Mouse (Mus musculus) midbrain, embryonic 12.5 days (tissue): ENCODE data around the gene Slc40a1. TPM values are rescaled to one million over a fixed set of nuclear protein-coding genes. Genes with fewer than 3 reads are reported as not detected.

Experiments used
- ATAC-seq: fragments of 200-750 bp; cut with Nextera tagmentation; 2 replicates; pipeline ENCODE4 v1.8.0; 2017; ENCODE audit warnings: low read depth, moderate TSS enrichment, moderate library complexity; ENCODE audit not compliant: low FRiP score
- H3K27ac ChIP-seq: fragments of 300-500 bp; sonication (generic); replicated peaks from 2 replicates; pipeline ENCODE4 v1.5.1; 2016; ENCODE audit warnings: mild to moderate bottlenecking
- H3K27me3 ChIP-seq: fragments of 300-500 bp; sonication (generic); 2 replicates; pipeline ENCODE4 v1.6.1; 2016; ENCODE audit warnings: mild to moderate bottlenecking
- H3K36me3 ChIP-seq: fragments of 300-500 bp; sonication (generic); 2 replicates; pipeline ENCODE4 v1.6.1; 2016
- H3K4me1 ChIP-seq: fragments of 300-500 bp; sonication (generic); 2 replicates; pipeline ENCODE4 v1.6.1; 2016
- H3K4me2 ChIP-seq: fragments of 300-500 bp; sonication (generic); replicated peaks from 2 replicates; pipeline ENCODE4 v1.6.1; 2016; ENCODE audit warnings: mild to moderate bottlenecking, moderate library complexity
- H3K4me3 ChIP-seq: fragments of 300-500 bp; sonication (generic); 2 replicates; pipeline ENCODE4 v1.5.1; 2016; ENCODE audit warnings: mild to moderate bottlenecking
- H3K9ac ChIP-seq: fragments of 300-500 bp; sonication (generic); replicated peaks from 2 replicates; pipeline ENCODE4 v1.6.1; 2016; ENCODE audit warnings: mild to moderate bottlenecking, moderate library complexity
- H3K9me3 ChIP-seq: fragments of 300-500 bp; sonication (generic); 2 replicates; pipeline ENCODE4 v1.6.1; 2016; ENCODE audit warnings: mild to moderate bottlenecking
- WGBS: fragments of 180-500 bp; shearing (Covaris S2); methylation state at CpG from one replicate; pipeline ENCODE4 v1.1.7; 2016; 5-methylcytosine and 5-hydroxymethylcytosine counted together
- polyA plus RNA-seq: library from polyadenylated mRNA; unstranded; fragments of >200 nt; fragmentation: Nextera tagmentation; extraction: Ambion mirVana; gene quantifications from 2 replicates; pipeline ENCODE4 v1.2.1, GENCODE M21; 2016

Gene Slc40a1
- polyA plus RNA-seq, 1 experiment from 2014 or later: 27.7 TPM

- H3K36me3 ChIP-seq: no peaks in the 10 kb centered on the region
- H3K4me3 ChIP-seq: no peak overlapping the region
- no peak overlapping the region for H3K4me2 ChIP-seq
- ATAC-seq: no peak
- 90% methylated on average over 4 of the region's 4 CpGs for WGBS
- no peaks in the 10 kb centered on the region for H3K4me1 ChIP-seq
- no peak overlapping the region for H3K27ac ChIP-seq
- no peaks in the 10 kb centered on the region for H3K9me3 ChIP-seq
- no peaks in the 10 kb centered on the region for H3K27me3 ChIP-seq
- no peak overlapping the region for H3K9ac ChIP-seq
Observed at GRCm38 (mm10) chr1:45917136-45917803, 9.1 kb downstream of the Slc40a1 start.

DNA sequence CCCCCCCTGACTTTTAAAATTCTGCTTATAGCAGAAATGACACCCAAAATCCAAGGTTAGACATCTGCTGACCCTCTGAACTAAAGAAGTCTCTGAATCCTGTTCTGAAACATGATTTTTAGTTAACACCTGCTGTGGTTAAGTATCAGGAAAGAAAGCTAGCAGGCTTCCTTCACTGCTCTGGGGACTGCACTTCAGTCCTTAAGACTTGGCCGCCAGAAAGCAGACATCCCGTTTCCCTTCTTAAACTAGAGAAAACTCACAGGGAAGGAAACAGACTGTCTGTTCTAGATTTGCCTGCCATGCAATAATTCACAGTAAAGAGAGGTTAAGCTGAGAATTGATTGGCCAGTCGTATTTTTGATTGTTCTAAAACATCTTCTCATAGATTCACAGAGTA is 10.1 kb downstream of the Slc40a1 start:
- WGBS: 76% methylated on average over 3 of the region's 3 CpGs

GRCm38 (mm10) chr1:45914236-45914635 is 12.1 kb downstream of the Slc40a1 start:
- H3K27ac ChIP-seq: no peak overlapping the region
- H3K36me3 ChIP-seq: no peaks in the 10 kb centered on the region
- no peak overlapping the region for H3K4me2 ChIP-seq
- H3K9ac ChIP-seq: no peak overlapping the region
- no peaks in the 10 kb centered on the region for H3K9me3 ChIP-seq
- no peaks in the 10 kb centered on the region for H3K4me1 ChIP-seq
- no peaks in the 10 kb centered on the region for H3K27me3 ChIP-seq
- no peak overlapping the region for H3K4me3 ChIP-seq
- WGBS: 87% methylated on average over 4 of the region's 4 CpGs
- no peak for ATAC-seq

More for the DNA sequence above, 10.1 kb downstream of the Slc40a1 start:
- no peaks in the 10 kb centered on the region for H3K4me1 ChIP-seq
- no peak overlapping the region for H3K4me3 ChIP-seq
- no peak for ATAC-seq
- H3K9ac ChIP-seq: no peak overlapping the region
- H3K4me2 ChIP-seq: no peak overlapping the region
- no peak overlapping the region for H3K27ac ChIP-seq
- no peaks in the 10 kb centered on the region for H3K9me3 ChIP-seq
- no peaks in the 10 kb centered on the region for H3K36me3 ChIP-seq
- no peaks in the 10 kb centered on the region for H3K27me3 ChIP-seq

DNA sequence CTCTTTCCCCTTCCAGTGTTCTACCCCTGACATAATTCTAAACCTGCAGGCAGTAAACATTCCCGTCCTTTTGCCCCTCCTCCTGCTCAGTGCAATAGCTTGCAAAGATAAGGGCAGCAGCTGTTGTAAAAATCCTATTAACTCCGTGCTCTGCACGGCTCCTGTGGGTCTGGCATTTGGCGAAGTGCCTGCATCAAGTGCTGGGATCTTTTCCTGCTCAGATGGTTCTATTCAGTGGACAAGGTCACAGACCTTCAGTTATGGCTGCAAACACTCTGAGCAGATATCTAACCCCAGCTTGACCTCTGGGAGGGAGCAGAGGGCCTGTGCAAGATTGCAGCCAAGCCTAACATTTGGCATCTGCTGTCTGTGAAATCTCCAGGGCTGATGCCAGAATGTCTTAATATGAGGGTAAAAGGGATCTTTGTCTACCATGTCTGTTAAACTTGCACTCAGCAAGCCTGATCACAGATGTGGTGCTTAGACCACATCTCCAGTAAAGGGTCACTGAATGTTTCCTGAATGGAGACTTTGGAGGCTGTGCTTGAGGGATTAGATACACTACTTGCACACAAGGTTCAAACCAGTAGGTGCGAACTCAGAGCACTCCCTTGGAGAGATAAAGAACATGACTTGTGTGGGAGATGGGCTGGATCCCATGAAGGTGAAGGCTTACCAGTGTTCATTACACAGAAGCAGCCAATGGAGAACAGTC is 21.1 kb downstream of the Slc40a1 start:
- Histone ChIP-seq H3K27ac (peak overlapping the region; percentile 36; the same call in 1 of the 2 replicates), H3K27me3 (no peaks in the 10 kb centered on the region), H3K4me2 (no peak overlapping the region), H3K4me3 (no peak overlapping the region), H3K9ac (no peak overlapping the region), H3K4me1 (peaks cover 9% of the 10 kb centered on the region; the same call in 1 of the 2 replicates), H3K9me3 (no peaks in the 10 kb centered on the region), H3K36me3 (no peaks in the 10 kb centered on the region)
- peak; percentile 81 for ATAC-seq
- 16% methylated on average over 5 of the region's 5 CpGs for WGBS

DNA sequence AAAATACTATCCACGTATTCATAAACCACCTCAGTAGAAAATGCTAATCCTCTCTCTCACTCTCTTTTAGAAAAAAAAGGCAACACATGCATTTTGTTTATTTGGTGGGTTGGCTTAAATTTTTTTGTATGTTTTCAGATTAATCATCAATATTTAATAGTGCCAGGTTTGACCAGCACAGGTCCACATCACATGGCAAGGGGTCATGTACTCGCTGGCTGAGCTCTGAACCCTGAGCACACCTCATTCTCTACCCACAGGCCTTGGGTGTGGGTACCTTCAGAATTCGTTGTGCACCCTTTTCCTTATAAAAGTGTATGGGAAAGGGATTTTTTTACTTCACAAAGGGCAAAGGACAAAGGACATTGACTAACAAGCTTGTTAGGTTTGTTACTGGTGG is 22.2 kb downstream of the Slc40a1 start:
- Histone ChIP-seq H3K9ac (no peak overlapping the region), H3K9me3 (no peaks in the 10 kb centered on the region), H3K4me1 (peaks cover 9% of the 10 kb centered on the region; the same call in 1 of the 2 replicates), H3K4me2 (no peak overlapping the region), H3K27ac (no peak overlapping the region), H3K36me3 (no peaks in the 10 kb centered on the region), H3K4me3 (no peak overlapping the region), H3K27me3 (no peaks in the 10 kb centered on the region)
- WGBS: 85% methylated on average over 3 of the region's 3 CpGs
- no peak for ATAC-seq

- H3K4me2 ChIP-seq: no peak overlapping the region
- no peak overlapping the region for H3K27ac ChIP-seq
- no peaks in the 10 kb centered on the region for H3K36me3 ChIP-seq
- no peaks in the 10 kb centered on the region for H3K27me3 ChIP-seq
- ATAC-seq: no peak
- WGBS: 72% methylated on average over 1 of the region's 1 CpGs
- H3K4me3 ChIP-seq: no peak overlapping the region
- no peak overlapping the region for H3K9ac ChIP-seq
- H3K9me3 ChIP-seq: no peaks in the 10 kb centered on the region
- H3K4me1 ChIP-seq: no peaks in the 10 kb centered on the region
Observed at GRCm38 (mm10) chr1:45898044-45898443, 28.3 kb downstream of the Slc40a1 start.

GRCm38 (mm10) chr1:45894168-45894912 is 32.0 kb downstream of the Slc40a1 start:
- 93% methylated on average over 6 of the region's 6 CpGs for WGBS
- Histone ChIP-seq H3K4me3 (no peak overlapping the region), H3K9ac (no peak overlapping the region)

DNA sequence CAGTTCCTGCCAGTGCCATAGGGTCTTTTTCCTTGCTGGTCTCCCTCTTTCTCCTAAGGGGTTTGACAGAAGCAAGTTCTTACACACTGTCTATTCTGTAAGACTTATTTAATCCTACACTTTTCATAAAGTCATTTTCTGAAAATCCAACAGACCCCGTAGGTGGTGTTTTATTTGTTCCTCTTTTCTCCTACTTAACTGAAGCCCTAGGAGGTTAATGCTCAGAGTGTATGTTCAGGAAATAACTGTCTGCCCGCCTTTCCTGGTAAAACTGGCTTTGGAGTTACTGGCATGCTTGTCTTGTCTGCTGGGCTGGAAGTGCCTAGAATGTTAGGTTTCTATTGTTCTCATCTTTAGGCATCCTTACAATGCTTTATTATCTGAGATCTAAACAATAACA is 34.3 kb downstream of the Slc40a1 start:
- no peak for ATAC-seq
- Histone ChIP-seq H3K36me3 (no peaks in the 10 kb centered on the region), H3K4me1 (no peaks in the 10 kb centered on the region), H3K4me3 (no peak overlapping the region), H3K9ac (no peak overlapping the region), H3K27ac (no peak overlapping the region), H3K9me3 (no peaks in the 10 kb centered on the region), H3K4me2 (no peak overlapping the region), H3K27me3 (no peaks in the 10 kb centered on the region)
- 85% methylated on average over 2 of the region's 2 CpGs for WGBS

More at GRCm38 (mm10) chr1:45894168-45894912, 32.0 kb downstream of the Slc40a1 start:
- no peaks in the 10 kb centered on the region for H3K9me3 ChIP-seq
- ATAC-seq: no peak
- H3K27me3 ChIP-seq: no peaks in the 10 kb centered on the region
- no peaks in the 10 kb centered on the region for H3K4me1 ChIP-seq
- H3K27ac ChIP-seq: no peak overlapping the region
- no peaks in the 10 kb centered on the region for H3K36me3 ChIP-seq
- no peak overlapping the region for H3K4me2 ChIP-seq

DNA sequence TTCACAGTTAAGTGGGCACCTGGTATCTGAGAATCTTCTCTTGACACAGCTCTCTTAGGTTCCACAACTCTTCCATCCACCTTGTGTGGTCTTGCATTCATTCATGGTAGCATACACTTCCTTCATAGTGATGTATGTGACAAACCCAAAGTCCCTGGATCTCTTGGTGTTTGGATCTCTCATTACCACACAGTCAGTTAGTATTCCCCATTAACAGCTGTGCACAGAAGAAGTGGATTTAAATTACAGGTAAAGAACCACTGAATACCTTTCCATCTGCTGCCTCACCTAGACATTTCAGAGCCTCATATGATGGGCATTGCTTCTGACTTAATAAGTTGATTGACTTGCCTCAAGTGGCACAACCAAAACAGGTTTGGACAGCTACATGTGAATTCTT is 36.1 kb downstream of the Slc40a1 start, which contains the start of gene Gm5269:
Gene Gm5269 (minus strand): TSS at position 101 of the 400 bp plus-strand sequence.
- no peak for ATAC-seq
- H3K9ac ChIP-seq: no peak within 1 kb of the TSS
- H3K4me1 ChIP-seq: no peaks in the 10 kb centered on the region
- H3K27ac ChIP-seq: no peak within 1 kb of the TSS
- no peak within 1 kb of the TSS for H3K4me3 ChIP-seq
- H3K27me3 ChIP-seq: no peaks in the 10 kb centered on the region
- no peaks in the 10 kb centered on the region for H3K36me3 ChIP-seq
- no peaks in the 10 kb centered on the region for H3K9me3 ChIP-seq
- no peak within 1 kb of the TSS for H3K4me2 ChIP-seq

DNA sequence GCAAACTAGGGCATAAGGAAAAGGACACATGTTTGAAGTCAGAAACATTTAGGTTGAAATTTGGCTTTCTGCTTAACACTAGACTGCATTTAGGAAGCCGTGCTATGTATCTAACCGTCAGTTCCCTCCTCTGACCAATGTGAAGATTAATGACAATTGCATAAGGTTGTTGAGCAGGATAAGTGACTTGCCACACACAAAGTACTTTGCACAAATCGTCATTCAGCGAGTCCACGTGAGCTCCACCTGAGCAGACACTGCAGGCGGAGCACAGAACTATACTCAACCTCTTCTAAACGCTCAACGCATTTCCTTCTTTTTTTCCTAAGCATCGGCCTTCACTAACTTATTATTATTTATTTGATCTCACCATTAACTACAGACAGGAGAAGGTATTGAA is 39.5 kb downstream of the Slc40a1 start:
- Histone ChIP-seq H3K27me3 (no peaks in the 10 kb centered on the region), H3K4me2 (no peak overlapping the region), H3K4me3 (no peak overlapping the region), H3K9me3 (no peaks in the 10 kb centered on the region), H3K9ac (no peak overlapping the region), H3K4me1 (no peaks in the 10 kb centered on the region), H3K27ac (no peak overlapping the region), H3K36me3 (no peaks in the 10 kb centered on the region)
- WGBS: 94% methylated on average over 9 of the region's 9 CpGs
- no peak for ATAC-seq

- ATAC-seq: no peak
- no peaks in the 10 kb centered on the region for H3K36me3 ChIP-seq
- H3K27me3 ChIP-seq: no peaks in the 10 kb centered on the region
- no peaks in the 10 kb centered on the region for H3K4me1 ChIP-seq
- H3K27ac ChIP-seq: no peak overlapping the region
- no peak overlapping the region for H3K4me2 ChIP-seq
- H3K4me3 ChIP-seq: no peak overlapping the region
- no peaks in the 10 kb centered on the region for H3K9me3 ChIP-seq
- H3K9ac ChIP-seq: no peak overlapping the region
Observed at GRCm38 (mm10) chr1:45883378-45883777, 42.9 kb downstream of the Slc40a1 start.

- Histone ChIP-seq H3K4me1 (no peaks in the 10 kb centered on the region), H3K27ac (no peak overlapping the region), H3K36me3 (no peaks in the 10 kb centered on the region), H3K9ac (no peak overlapping the region), H3K27me3 (no peaks in the 10 kb centered on the region), H3K4me2 (no peak overlapping the region), H3K9me3 (no peaks in the 10 kb centered on the region), H3K4me3 (no peak overlapping the region)
- WGBS: 69% methylated on average over 6 of the region's 6 CpGs
- no peak for ATAC-seq
Observed at GRCm38 (mm10) chr1:45882076-45882475, 44.2 kb downstream of the Slc40a1 start.
